Mouse (Mus musculus) heart, adult 2 months (tissue): ENCODE results near the gene Znrd1. TPM values are rescaled to one million over a fixed set of nuclear protein-coding genes. Genes with fewer than 3 reads are reported as not detected.

ENCODE experiments used
- DNase-seq, 2 experiments: peaks; one replicate each; pipeline ENCODE4 v3.0.0; 2021
- H3K27ac ChIP-seq: fragments of 200-600 bp; 2 replicates; pipeline ENCODE4 v1.8.1; 2022
- H3K27me3 ChIP-seq: fragments of 200-500 bp; 2 replicates; pipeline ENCODE4 v1.6.1; 2012; ENCODE audit warnings: mild to moderate bottlenecking, low read length, inconsistent platforms, mixed read lengths; ENCODE audit not compliant: control insufficient read depth, insufficient read depth
- H3K36me3 ChIP-seq: fragments of 200-500 bp; 2 replicates; pipeline ENCODE4 v1.6.1; 2012; ENCODE audit warnings: low read length, inconsistent platforms; ENCODE audit not compliant: control insufficient read depth, insufficient read depth
- H3K4me1 ChIP-seq: fragments of 200-500 bp; 2 replicates; pipeline ENCODE4 v1.6.1; 2011; ENCODE audit warnings: low read length; ENCODE audit not compliant: control insufficient read depth, insufficient read depth
- H3K4me3 ChIP-seq: fragments of 200-600 bp; 2 replicates; pipeline ENCODE4 v1.8.1; 2022
- H3K79me2 ChIP-seq: fragments of 200-500 bp; replicated peaks from 2 replicates; pipeline ENCODE4 v1.6.1; 2012; ENCODE audit warnings: mild to moderate bottlenecking, inconsistent platforms, low read length, moderate library complexity, mixed read lengths; ENCODE audit not compliant: control insufficient read depth, insufficient read depth
- H3K9ac ChIP-seq: fragments of 200-500 bp; 2 replicates; pipeline ENCODE4 v1.6.1; 2012; ENCODE audit warnings: low read depth, mild to moderate bottlenecking, control low read depth, inconsistent platforms, low read length, mixed read lengths
- CTCF ChIP-seq: fragments of 200-600 bp; IDR thresholded peaks from 2 replicates; pipeline ENCODE4 v1.8.1; 2022; ENCODE audit warnings: antibody characterized with exemption, mild to moderate bottlenecking, moderate library complexity
- EP300 ChIP-seq: fragments of 200-500 bp; IDR thresholded peaks from 2 replicates; pipeline ENCODE4 v1.6.1; 2011; ENCODE audit warnings: low read depth, low read length, control low read depth; ENCODE audit not compliant: insufficient read depth
- POLR2A ChIP-seq: fragments of 200-500 bp; IDR thresholded peaks from 2 replicates; pipeline ENCODE4 v1.6.1; 2011; ENCODE audit warnings: mild to moderate bottlenecking, low read depth, low read length, control low read depth; ENCODE audit not compliant: insufficient read depth
- WGBS: fragments of 180-500 bp; shearing (Covaris S2); methylation state at CpG from one replicate; pipeline ENCODE4 v1.1.7; 2018; 5-methylcytosine and 5-hydroxymethylcytosine counted together
- intact Hi-C: fragments of 180-260 bp; cut with DNase I; formaldehyde crosslinking; loops from one replicate; pipeline ENCODE4 v1.15.1; 2025
- polyA plus RNA-seq: library from polyadenylated mRNA; depleted of rRNA; stranded (reverse); fragments of >200 nt; gene quantifications from 2 replicates; pipeline ENCODE4 v1.2.3, GENCODE M21; 2012
- total RNA-seq, 2 experiments: library from RNA; stranded (reverse); gene quantifications; 2 replicates each; pipeline ENCODE4 v1.2.3; 2021

Znrd1 gene
- total and polyA plus RNA-seq, 3 experiments, result 19.8 to 29.0 (median 25.9) TPM

DNA sequence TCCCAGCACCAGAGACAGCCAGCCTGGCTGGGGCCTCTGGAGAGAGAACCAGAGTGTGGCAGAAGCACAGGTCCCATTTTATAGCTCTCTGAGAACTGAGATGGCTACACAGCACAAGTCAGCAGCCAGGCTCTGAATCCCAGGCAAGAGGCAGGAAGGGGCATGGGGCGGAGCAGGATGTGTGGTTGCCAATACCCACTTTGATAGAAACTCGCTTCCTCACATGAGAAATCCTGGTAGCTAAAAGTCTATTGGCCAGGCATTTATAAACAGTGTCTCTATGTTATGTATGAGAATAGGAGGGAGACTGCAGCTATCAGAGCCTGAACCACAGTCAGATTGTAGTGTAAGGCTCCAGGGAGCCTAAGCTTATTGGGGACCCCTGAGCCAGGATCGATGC, 14.4 kb upstream of the Znrd1 start:
- no peak overlapping the region for H3K27ac ChIP-seq
- H3K4me1 ChIP-seq, result no peaks in the 10 kb centered on the region; the same call in 1 of the 2 replicates
- DNase-seq, result no peak
- H3K79me2 ChIP-seq, result no peaks in the 10 kb centered on the region
- no peak overlapping the region for H3K4me3 ChIP-seq
- no peaks in the 10 kb centered on the region for H3K27me3 ChIP-seq
- WGBS, result 68% methylated on average over 3 of the region's 3 CpGs
- intact Hi-C loops, result no loop called here
- no peaks in the 10 kb centered on the region for H3K36me3 ChIP-seq
- TF ChIP-seq CTCF (no peak), POLR2A (no peak), EP300 (no peak)
- H3K9ac ChIP-seq, result no peak overlapping the region

DNA sequence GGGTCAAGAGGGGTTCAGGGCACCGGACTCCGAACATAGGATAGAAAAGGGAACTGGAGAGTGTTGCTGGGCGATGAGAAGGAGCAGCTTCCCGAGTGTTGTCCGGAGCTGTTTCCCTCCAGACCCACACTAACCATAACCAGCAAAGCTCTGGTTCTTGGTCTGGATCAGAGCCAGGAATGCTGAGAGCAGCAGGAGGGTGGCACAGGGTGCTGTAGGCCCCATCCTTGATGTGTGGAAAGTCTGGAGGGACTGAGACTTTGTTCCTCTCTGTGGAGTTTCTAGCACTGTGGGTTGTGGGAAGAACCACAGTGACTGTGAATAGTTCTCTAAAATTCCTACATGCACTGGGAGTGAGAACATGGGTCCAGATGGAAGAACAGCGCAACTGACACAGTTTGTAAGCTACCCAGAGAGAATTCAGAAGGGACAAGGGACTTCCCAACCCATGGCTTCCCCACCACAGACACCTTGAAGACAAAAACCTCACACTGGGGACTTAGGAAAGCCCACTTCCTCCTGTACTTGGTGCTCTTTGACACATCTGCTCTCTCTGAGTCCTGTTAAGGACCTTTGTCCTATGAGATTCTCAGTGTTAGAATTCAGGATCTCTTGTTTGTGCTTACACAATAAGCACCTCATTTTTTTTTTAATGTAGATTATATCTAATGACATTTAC, 13.0 kb upstream of the Znrd1 start:
- H3K27ac ChIP-seq, result no peak overlapping the region
- H3K4me1 ChIP-seq, result no peaks in the 10 kb centered on the region; the same call in 1 of the 2 replicates
- intact Hi-C loops, result no loop called here
- no peak for TF ChIP-seq EP300
- DNase-seq, result no peak
- no peaks in the 10 kb centered on the region for H3K36me3 ChIP-seq
- no peaks in the 10 kb centered on the region for H3K27me3 ChIP-seq
- no peak overlapping the region for H3K4me3 ChIP-seq
- H3K9ac ChIP-seq, result no peak overlapping the region
- no peaks in the 10 kb centered on the region for H3K79me2 ChIP-seq
- 82% methylated on average over 6 of the region's 6 CpGs for WGBS

DNA sequence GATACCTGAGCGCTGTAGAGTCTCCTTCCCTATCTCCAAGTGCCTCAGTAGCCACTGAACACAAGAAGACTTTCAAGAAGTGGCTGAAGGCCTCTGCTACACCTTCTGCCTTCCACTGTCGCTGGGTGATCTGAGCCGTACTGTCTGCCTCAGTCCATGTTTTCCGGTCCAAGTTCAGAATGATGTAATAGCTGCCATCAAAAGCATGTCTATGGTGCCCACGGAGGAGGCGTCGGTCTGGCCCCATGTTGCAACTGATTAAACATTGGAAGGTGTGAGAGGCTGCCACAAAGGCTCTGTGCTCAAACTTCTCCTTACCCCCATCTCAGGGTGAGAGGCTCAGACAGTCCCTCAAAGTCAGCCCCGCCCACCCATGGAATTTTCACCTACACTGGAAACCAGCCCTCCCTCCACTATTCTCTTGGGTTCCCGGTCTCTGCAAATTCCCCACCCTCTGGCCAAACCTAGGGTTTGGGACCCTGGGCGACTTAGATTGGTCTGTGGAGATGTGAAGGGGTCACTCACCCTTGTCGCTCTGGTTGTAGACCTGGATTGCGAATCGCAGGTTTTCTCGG, 12.0 kb upstream of the Znrd1 start:
- no peak overlapping the region for H3K4me3 ChIP-seq
- no peaks in the 10 kb centered on the region for H3K27me3 ChIP-seq
- no peak overlapping the region for H3K9ac ChIP-seq
- TF ChIP-seq EP300 (no peak), CTCF (no peak), POLR2A (no peak)
- DNase-seq, result no peak
- H3K36me3 ChIP-seq, result no peaks in the 10 kb centered on the region
- no peak overlapping the region for H3K27ac ChIP-seq
- intact Hi-C loops, result no loop called here
- 79% methylated on average over 14 of the region's 14 CpGs for WGBS
- H3K4me1 ChIP-seq, result no peaks in the 10 kb centered on the region; the same call in 1 of the 2 replicates
- no peaks in the 10 kb centered on the region for H3K79me2 ChIP-seq

DNA sequence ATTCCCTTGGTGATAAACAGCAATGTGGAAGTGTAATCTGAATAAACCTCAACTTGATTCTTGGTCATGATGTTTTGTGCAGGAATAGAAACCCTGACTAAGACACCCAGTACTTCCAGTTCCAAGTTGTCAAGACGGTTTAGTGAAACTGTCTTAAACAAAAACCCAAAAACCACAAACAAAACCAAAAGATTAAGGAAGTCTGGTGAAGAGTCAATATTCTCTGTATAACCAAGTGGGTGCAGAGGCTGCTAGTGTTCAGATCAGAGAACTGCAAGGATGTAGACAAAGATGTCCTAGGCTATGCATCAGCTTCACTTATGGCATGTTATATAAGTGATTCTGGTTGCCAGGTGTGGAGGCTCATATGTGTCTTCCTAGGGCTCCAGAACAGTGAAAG, 8.5 kb upstream of the Znrd1 start:
- no peak for DNase-seq
- H3K4me1 ChIP-seq, result no peaks in the 10 kb centered on the region
- no peak for TF ChIP-seq EP300
- no peak for TF ChIP-seq POLR2A
- TF ChIP-seq CTCF, result no peak
- intact Hi-C loops, result no loop called here
- no peak overlapping the region for H3K9ac ChIP-seq
- no peak overlapping the region for H3K27ac ChIP-seq
- 63% methylated on average over 1 of the region's 1 CpGs for WGBS
- H3K27me3 ChIP-seq, result no peaks in the 10 kb centered on the region
- H3K36me3 ChIP-seq, result no peaks in the 10 kb centered on the region
- no peaks in the 10 kb centered on the region for H3K79me2 ChIP-seq
- no peak overlapping the region for H3K4me3 ChIP-seq

DNA sequence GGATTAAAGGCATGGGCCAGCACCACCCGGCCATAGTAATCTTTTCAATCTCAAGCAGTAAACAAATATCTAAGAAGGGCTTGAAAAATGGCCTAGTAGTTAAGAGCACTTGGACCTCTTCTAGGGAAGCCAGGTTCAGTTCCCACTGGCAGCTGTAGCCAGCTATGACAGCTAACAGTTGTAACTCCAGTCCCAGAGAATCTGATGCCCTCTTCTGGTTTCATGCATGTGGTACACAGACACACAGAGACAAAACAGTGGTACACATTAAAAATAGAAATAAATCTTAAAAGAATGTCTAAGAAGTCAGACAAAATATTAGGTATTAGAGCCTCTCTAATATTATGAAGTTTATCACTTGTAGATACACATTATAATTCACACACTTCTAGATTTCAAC, 2.8 kb upstream of the Znrd1 start:
- WGBS, result 69% methylated on average over 1 of the region's 1 CpGs
- no peaks in the 10 kb centered on the region for H3K27me3 ChIP-seq
- H3K79me2 ChIP-seq, result no peaks in the 10 kb centered on the region
- TF ChIP-seq EP300, result no peak
- TF ChIP-seq CTCF, result peak; percentile 35
- TF ChIP-seq POLR2A, result no peak
- intact Hi-C loops, result no loop called here
- peaks cover 2% of the 10 kb centered on the region for H3K36me3 ChIP-seq
- H3K4me3 ChIP-seq, result no peak overlapping the region
- H3K4me1 ChIP-seq, result peaks cover 3% of the 10 kb centered on the region
- no peak overlapping the region for H3K27ac ChIP-seq
- H3K9ac ChIP-seq, result no peak overlapping the region
- DNase-seq, result no peak

- intact Hi-C loops, result loop anchor here (2.0 kb wide), 3 partner anchors 44 to 122 kb away; partner anchors contain the start of gene Trim26
- Histone ChIP-seq H3K79me2 (no peaks in the 10 kb centered on the region), H3K9ac (peak overlapping the region; percentile 87), H3K4me1 (peaks cover 3% of the 10 kb centered on the region), H3K36me3 (peaks cover 2% of the 10 kb centered on the region), H3K4me3 (peak overlapping the region; percentile 73), H3K27ac (peak overlapping the region; percentile 83), H3K27me3 (no peaks in the 10 kb centered on the region)
- no peak for DNase-seq
- TF ChIP-seq EP300 (no peak), CTCF (no peak), POLR2A (no peak)
- 7% methylated on average over 12 of the region's 12 CpGs for WGBS
These were observed 525 bp upstream of the Znrd1 start for GRCm38 (mm10) chr17:36958884-36959283.
